Mouse (Mus musculus): ENCODE results near the gene A830018L16Rik. TPM values are rescaled to one million over a fixed set of nuclear protein-coding genes. Genes with fewer than 3 reads are reported as not detected.
"Not testable (repeated sequence)": the region's sequence is repeated elsewhere in the genome, so short reads cannot be mapped to it uniquely, and the experiment has no call there.

A830018L16Rik gene
- polyA plus RNA-seq, 1 experiment from 2014 or later, result 0.97 TPM

DNA sequence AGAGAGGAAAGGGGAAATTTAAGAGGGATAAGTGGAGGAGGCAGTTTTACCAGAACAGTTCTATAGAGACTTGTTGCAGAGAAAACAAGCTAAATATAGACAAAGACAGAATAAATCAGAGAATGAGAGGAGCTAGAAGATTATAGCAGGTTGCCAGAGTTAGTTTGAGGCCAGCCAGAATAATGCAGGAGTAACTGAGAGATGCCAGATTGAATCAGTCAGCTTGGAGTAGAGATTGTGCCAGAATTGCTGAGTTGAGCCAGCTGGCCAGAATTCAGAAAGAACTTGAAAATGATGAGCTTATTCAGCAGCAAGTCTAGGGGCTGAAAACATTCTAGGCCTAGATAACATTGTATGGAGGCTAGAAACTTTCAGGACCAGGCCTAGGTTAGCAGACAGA, 502.0 kb downstream of the A830018L16Rik start:
- no peak for ATAC-seq (replicated peaks; ENCODE audit: low FRiP score)

DNA sequence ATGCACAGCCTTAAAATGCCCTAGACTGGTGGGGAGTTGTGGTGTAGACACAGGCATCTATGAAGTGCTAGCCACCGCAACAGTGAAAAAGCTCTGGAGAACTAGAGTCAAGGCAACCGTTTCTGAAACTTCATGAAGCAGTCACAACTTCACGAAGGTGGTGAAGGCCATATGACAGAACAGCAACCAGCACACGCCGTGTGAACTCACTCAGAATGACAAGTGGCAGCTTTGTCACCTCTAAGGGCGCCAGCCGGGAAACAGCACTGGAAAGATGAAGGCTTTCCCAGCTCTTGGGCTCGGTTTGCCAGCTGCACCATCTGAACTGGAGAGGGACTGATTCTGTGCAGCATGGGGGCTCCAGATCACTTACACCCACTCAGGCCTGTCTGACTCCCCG, 523.1 kb downstream of the A830018L16Rik start:
- WGBS, result 23% methylated on average over 9 of the region's 9 CpGs
- Histone ChIP-seq H3K36me3 (no peaks in the 10 kb centered on the region), H3K4me1 (no peaks in the 10 kb centered on the region), H3K27ac (no peak overlapping the region), H3K9ac (no peak overlapping the region), H3K9me3 (replicated peaks) (no peaks in the 10 kb centered on the region), H3K4me2 (no peak overlapping the region), H3K4me3 (replicated peaks) (no peak overlapping the region), H3K27me3 (no peaks in the 10 kb centered on the region)
- no peak; the same call in 1 of the 2 replicates for ATAC-seq (replicated peaks; ENCODE audit: low FRiP score)

More for the DNA sequence above, 502.0 kb downstream of the A830018L16Rik start:
- Histone ChIP-seq H3K4me3 (replicated peaks) (no peak overlapping the region), H3K4me1 (no peaks in the 10 kb centered on the region), H3K9me3 (replicated peaks) (no peaks in the 10 kb centered on the region), H3K36me3 (no peaks in the 10 kb centered on the region), H3K27me3 (no peaks in the 10 kb centered on the region), H3K4me2 (no peak overlapping the region), H3K9ac (no peak overlapping the region), H3K27ac (no peak overlapping the region)

DNA sequence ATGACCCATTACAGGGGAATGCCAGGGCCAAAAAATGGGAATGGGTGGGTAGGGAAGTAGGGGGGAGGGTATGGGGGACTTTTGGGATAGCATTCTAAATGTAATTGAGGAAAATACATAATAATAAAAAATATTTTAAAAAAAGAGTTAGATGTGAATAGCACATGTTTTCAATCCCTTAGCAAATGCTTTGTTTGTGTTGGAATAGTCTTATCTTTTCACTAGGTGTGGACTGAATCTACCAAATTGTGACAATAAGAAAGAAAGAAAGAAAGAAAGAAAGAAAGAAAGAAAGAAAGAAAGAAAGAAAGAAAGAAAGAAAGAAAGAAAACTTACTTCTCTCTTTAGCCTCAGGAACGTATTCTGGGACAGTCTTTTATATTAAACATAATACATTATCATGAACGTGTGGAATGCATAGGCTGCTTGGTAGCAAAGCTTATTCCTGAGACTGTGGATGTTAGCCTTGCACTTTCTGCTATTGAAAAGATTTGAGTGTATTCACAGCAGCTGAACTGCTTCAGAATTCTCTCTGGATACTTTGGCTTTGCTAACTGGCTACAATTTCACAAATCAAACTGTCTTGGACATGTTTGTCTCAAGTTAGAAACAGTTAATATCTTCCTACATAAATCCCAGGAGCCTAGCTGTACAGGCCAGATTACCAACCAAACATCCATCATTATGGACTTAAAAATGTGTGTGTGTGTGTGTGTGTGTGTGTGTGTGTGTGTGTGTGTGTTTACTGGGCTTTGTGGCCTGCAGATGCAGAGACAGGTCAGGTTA, 545.7 kb downstream of the A830018L16Rik start:
- no peaks in the 10 kb centered on the region for H3K4me1 ChIP-seq
- H3K27me3 ChIP-seq, result no peaks in the 10 kb centered on the region
- peak; percentile 70 for ATAC-seq (replicated peaks; ENCODE audit: low FRiP score)
- H3K36me3 ChIP-seq, result no peaks in the 10 kb centered on the region
- H3K4me2 ChIP-seq, result no peak overlapping the region
- WGBS, result 48% methylated on average over 2 of the region's 2 CpGs
- H3K9ac ChIP-seq, result no peak overlapping the region
- H3K9me3 ChIP-seq (replicated peaks), result no peaks in the 10 kb centered on the region
- H3K4me3 ChIP-seq (replicated peaks), result no peak overlapping the region
- H3K27ac ChIP-seq, result no peak overlapping the region

DNA sequence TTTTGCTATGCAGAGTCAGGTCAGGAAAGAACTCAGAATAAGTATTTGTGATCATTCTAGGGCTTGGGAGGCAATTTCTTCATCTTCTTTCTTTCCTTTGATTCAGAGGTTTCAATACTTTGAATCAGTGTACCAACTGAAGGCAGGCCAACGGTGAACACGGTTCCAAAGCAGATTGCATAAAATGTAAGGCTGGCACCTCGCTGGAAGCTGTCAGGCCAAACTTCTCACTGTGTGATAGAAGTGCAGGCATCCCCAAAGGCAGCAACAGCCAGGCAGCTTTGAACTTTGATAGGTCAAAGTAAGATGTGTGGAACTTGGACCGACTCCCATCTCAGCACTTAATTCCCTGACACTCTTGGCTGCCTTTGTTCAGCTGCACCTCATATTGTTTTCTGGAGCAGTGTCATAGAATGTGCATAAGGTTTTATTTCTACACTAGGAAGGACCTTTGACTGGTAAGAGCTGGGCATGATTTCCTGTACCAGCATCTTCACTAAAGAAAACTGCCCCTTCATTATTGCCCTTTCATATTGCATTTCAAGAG, 568.8 kb downstream of the A830018L16Rik start:
- Histone ChIP-seq H3K4me2 (no peak overlapping the region), H3K27ac (no peak overlapping the region), H3K4me1 (no peaks in the 10 kb centered on the region), H3K4me3 (replicated peaks) (no peak overlapping the region), H3K36me3 (no peaks in the 10 kb centered on the region), H3K27me3 (no peaks in the 10 kb centered on the region), H3K9ac (no peak overlapping the region), H3K9me3 (replicated peaks) (no peaks in the 10 kb centered on the region)
- no peak for ATAC-seq (replicated peaks; ENCODE audit: low FRiP score)
- 68% methylated on average over 4 of the region's 4 CpGs for WGBS

DNA sequence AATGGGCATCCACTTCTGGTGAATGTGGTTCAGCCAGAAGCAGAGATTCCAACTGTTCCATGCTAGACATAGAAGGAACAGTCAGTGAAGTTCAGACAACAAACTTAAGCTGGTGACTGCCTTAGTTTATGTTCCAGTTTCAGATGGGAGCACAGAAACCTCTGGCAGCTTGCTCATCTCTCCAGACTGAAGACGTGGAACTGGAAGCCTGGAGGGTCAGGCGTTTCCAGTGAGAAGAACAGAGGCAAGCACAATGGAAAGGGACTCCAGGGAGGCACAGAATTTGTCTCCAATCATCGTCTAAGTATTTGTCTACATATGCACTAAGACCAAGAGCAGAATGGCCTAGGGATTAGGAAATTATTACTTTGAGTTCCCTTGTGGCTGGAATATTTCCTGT, 576.1 kb downstream of the A830018L16Rik start:
- Histone ChIP-seq H3K4me3 (replicated peaks) (no peak overlapping the region), H3K4me1 (no peaks in the 10 kb centered on the region), H3K9ac (no peak overlapping the region), H3K4me2 (no peak overlapping the region), H3K27ac (no peak overlapping the region), H3K27me3 (no peaks in the 10 kb centered on the region), H3K36me3 (no peaks in the 10 kb centered on the region), H3K9me3 (replicated peaks) (no peaks in the 10 kb centered on the region)
- WGBS, result 68% methylated on average over 3 of the region's 3 CpGs
- ATAC-seq (replicated peaks; ENCODE audit: low FRiP score), result no peak

DNA sequence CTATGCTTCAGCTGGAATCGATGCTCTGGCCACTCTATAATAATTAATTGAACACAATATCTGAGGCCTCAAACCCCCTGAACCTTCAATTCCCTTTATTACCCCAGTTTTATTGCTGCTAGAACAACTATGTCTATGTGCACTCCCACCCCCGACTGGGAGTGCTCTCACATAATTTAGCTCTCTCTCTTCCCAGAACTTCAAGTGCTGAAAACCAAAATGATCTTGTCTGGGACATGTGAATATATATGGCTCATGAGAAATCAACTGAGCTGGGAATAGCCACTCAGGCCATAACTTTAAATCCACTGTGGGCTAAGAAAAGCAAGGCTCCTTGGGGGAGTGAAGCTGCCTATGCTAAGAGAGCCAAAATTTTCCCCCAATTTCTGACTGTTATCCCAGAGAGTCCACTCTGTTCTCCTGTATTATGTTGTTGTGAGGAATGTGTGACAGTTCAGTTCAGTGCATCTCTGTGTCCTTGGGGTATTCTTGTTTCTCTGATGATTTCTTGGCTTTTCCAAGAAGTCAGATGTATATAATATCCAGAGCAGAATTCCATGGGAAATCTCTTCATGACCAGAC, 582.5 kb downstream of the A830018L16Rik start:
- no peaks in the 10 kb centered on the region for H3K36me3 ChIP-seq
- no peak; the same call in 1 of the 2 replicates for ATAC-seq (replicated peaks; ENCODE audit: low FRiP score)
- no peaks in the 10 kb centered on the region for H3K4me1 ChIP-seq
- H3K27ac ChIP-seq, result no peak overlapping the region
- no peaks in the 10 kb centered on the region for H3K27me3 ChIP-seq
- H3K9me3 ChIP-seq (replicated peaks), result no peaks in the 10 kb centered on the region
- H3K9ac ChIP-seq, result no peak overlapping the region
- WGBS, result 23% methylated on average over 2 of the region's 2 CpGs
- H3K4me2 ChIP-seq, result no peak overlapping the region
- no peak overlapping the region for H3K4me3 ChIP-seq (replicated peaks)

DNA sequence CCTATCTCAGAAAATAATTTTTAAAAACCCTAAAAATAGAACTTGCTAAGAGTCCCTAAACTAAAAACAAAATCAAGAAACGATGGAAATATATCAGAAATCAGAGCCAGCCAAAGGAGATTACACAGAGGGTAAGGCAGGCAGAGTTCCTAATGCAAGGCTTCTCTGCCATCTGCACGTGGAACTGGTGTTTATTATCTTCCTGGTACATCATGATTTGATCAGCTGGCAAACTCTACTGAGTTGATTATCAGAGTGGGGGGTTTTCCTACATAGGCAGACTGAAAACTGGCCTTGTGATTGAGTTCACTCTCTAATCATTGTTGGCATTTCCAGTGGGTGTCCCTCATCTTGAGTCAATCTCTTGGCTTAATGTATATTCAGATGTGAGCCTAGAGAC, 583.7 kb downstream of the A830018L16Rik start:
- H3K9me3 ChIP-seq (replicated peaks), result no peaks in the 10 kb centered on the region

DNA sequence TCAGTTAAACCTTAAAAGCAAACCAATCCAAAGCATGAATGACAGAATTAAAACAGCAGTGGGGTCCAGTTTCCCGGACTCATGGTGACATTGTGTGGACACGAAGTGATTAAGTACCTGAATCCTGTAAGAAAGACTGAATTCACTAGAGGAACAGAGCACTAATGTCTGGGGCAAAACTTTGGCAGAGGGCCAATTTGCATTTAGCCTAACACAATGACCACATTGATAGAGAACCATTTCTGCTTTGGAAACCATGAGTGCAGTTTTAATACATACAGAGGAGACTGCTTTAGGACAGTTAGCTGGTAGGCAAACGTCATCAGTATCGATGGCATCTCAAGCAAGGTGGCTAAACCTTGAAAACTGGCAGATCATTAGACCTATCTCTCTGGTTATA, 586.7 kb downstream of the A830018L16Rik start:
- H3K4me2 ChIP-seq, result no peak overlapping the region
- H3K36me3 ChIP-seq, result no peaks in the 10 kb centered on the region
- H3K9ac ChIP-seq, result no peak overlapping the region
- H3K9me3 ChIP-seq (replicated peaks), result no peaks in the 10 kb centered on the region
- no peak overlapping the region for H3K4me3 ChIP-seq (replicated peaks)
- no peaks in the 10 kb centered on the region for H3K27me3 ChIP-seq
- no peak for ATAC-seq (replicated peaks; ENCODE audit: low FRiP score)
- no peaks in the 10 kb centered on the region for H3K4me1 ChIP-seq
- H3K27ac ChIP-seq, result no peak overlapping the region
- 47% methylated on average over 4 of the region's 4 CpGs for WGBS

More for the DNA sequence above, 583.7 kb downstream of the A830018L16Rik start:
- no peak for ATAC-seq (replicated peaks; ENCODE audit: low FRiP score)
- H3K27me3 ChIP-seq, result no peaks in the 10 kb centered on the region
- H3K4me3 ChIP-seq (replicated peaks), result no peak overlapping the region
- no peaks in the 10 kb centered on the region for H3K36me3 ChIP-seq
- WGBS, result 63% methylated on average over 2 of the region's 2 CpGs
- no peak overlapping the region for H3K9ac ChIP-seq
- no peak overlapping the region for H3K4me2 ChIP-seq
- H3K27ac ChIP-seq, result no peak overlapping the region
- H3K4me1 ChIP-seq, result no peaks in the 10 kb centered on the region

DNA sequence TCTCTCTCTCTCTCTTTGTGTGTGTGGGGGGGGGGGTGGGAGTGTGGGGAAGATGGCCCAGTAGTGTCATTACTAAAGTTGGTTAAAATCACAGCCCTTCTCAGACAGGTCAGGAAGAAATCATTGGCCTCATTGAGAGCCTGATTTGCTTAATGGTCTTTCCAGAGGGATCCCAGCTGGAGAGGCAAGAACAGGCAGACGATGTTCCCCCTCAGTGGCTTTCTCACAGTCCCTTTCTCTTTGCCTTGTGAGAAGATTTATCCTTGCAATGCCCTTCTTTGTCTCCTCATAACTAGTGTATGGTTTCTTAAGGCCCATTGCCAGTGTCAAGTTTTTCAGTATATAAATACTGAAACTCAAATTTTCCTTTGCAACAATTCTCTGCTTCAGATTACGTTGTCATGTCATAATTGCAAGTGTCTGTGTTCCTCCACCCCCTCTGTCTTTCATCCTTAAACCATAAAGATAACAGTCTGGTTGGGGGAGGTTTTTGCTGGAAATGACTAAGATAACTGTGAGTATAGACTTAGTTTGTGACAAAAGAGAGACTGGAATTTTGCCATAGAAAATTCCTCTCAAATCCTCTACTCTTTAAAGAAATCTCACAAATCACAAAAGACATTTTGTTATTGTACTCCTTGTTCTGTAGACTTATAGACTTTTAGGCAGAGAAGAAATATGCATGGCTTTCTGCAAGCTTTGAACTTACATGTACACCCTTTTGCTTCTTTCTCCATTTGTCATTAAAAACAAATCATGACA, 595.1 kb downstream of the A830018L16Rik start:
- peak; percentile 90 for ATAC-seq (replicated peaks; ENCODE audit: low FRiP score)
- 8% methylated on average over 2 of the region's 2 CpGs for WGBS
- H3K9ac ChIP-seq, result no peak overlapping the region
- no peaks in the 10 kb centered on the region for H3K9me3 ChIP-seq (replicated peaks)
- no peak overlapping the region for H3K4me3 ChIP-seq (replicated peaks)
- H3K4me1 ChIP-seq, result no peaks in the 10 kb centered on the region
- H3K4me2 ChIP-seq, result no peak overlapping the region
- peak overlapping the region; percentile 54; the same call in 1 of the 2 replicates for H3K27ac ChIP-seq
- no peaks in the 10 kb centered on the region for H3K27me3 ChIP-seq
- no peaks in the 10 kb centered on the region for H3K36me3 ChIP-seq

DNA sequence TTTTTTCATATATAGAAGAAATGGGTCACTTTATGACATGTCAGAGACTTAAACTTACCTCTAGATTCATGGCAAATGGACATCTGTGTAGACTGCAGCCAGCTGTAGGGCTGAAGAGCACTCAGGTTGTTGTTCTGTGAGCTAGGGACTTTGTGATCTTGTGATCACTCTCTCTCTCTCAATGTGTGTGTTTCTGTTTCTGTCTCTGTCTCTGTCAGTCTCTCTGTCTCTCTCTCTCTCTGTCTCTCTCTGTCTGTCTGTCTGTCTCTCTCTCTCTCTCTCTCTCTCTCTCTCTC, 595.6 kb downstream of the A830018L16Rik start:
- Histone ChIP-seq H3K27me3 (no peaks in the 10 kb centered on the region), H3K9ac (no peak overlapping the region), H3K4me3 (replicated peaks) (no peak overlapping the region), H3K4me2 (no peak overlapping the region), H3K9me3 (replicated peaks) (no peaks in the 10 kb centered on the region), H3K27ac (peak overlapping the region; percentile 54; the same call in 1 of the 2 replicates), H3K36me3 (no peaks in the 10 kb centered on the region), H3K4me1 (no peaks in the 10 kb centered on the region)
- peak; percentile 57; the same call in 1 of the 2 replicates for ATAC-seq (replicated peaks; ENCODE audit: low FRiP score)

DNA sequence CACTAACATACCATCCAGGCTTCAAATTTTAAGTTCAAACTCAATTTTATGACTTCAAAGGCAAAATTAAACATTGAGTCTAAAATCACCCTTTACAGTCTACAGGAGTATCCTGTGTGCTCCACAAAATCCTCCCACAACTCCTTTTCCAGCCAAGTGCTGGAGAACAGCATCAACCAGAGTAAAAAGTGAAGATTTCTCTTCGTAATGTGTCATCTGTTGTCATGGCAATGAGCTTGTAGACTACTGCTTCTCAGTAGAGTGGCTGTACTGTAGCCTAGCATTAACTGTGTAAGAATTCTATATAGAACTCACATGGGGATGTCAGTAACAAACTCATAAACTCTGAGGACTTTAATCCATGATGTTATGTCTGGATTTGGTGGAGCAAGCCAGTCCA, 596.7 kb downstream of the A830018L16Rik start:
- Histone ChIP-seq H3K4me2 (no peak overlapping the region), H3K9ac (no peak overlapping the region), H3K4me1 (no peaks in the 10 kb centered on the region), H3K4me3 (replicated peaks) (no peak overlapping the region), H3K36me3 (no peaks in the 10 kb centered on the region), H3K27ac (no peak overlapping the region), H3K27me3 (no peaks in the 10 kb centered on the region), H3K9me3 (replicated peaks) (no peaks in the 10 kb centered on the region)
- no peak for ATAC-seq (replicated peaks; ENCODE audit: low FRiP score)
- 81% methylated on average over 1 of the region's 1 CpGs for WGBS

DNA sequence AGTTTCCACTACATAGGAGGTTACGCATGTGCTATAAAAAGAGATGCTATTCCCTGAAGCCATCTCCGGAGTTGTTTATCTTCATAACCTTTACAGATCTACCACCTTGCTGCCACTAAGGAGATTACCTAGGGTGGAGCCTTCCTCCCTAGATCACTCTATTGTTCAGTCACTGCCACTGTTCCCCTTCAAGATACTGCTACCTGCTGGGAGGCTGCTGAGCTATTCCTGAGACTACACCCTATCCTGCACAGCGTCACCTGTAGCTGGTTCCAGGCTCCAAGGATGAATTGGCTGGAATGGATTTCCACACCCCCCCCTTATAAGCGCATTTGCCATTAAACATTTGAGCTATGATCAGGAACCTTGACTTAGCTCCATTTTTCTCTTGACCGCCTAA, 606.7 kb downstream of the A830018L16Rik start:
- not testable (repeated sequence) for H3K4me1 ChIP-seq; H3K36me3 ChIP-seq; H3K4me2 ChIP-seq; H3K27ac ChIP-seq; H3K9me3 ChIP-seq (replicated peaks); ATAC-seq (replicated peaks; ENCODE audit: low FRiP score); H3K27me3 ChIP-seq; H3K9ac ChIP-seq; H3K4me3 ChIP-seq (replicated peaks)
- 95% methylated on average over 5 of the region's 5 CpGs for whole genome bisulfite sequencing
